Mouse (Mus musculus) stomach, postnatal 0 days (tissue): ENCODE data around the gene Sertad1. TPM values are rescaled to one million over a fixed set of nuclear protein-coding genes. Genes with fewer than 3 reads are reported as not detected.
A peak's percentile ranks its signal among the peaks of the same experiment; 100 is the strongest.

Experiments
- ATAC-seq: fragments of 200-750 bp; cut with Nextera tagmentation; 2 replicates; pipeline ENCODE4 v1.8.0; 2017; ENCODE audit not compliant: low FRiP score, low TSS enrichment
- DNase-seq: peaks from one replicate; pipeline ENCODE4 v3.0.0-alpha.2; 2016; ENCODE audit warnings: low spot score
- H3K27ac ChIP-seq: fragments of 300-500 bp; sonication (generic); replicated peaks from 2 replicates; pipeline ENCODE4 v1.5.1; 2014; ENCODE audit warnings: mild to moderate bottlenecking, control low read depth
- H3K27me3 ChIP-seq: fragments of 300-500 bp; sonication (generic); 2 replicates; pipeline ENCODE4 v1.6.1; 2014; ENCODE audit warnings: low read length; ENCODE audit not compliant: control insufficient read depth, insufficient read depth
- H3K36me3 ChIP-seq: fragments of 300-500 bp; sonication (generic); 2 replicates; pipeline ENCODE4 v1.6.1; 2014; ENCODE audit warnings: low read length, mixed read lengths; ENCODE audit not compliant: control insufficient read depth, insufficient read depth
- H3K4me1 ChIP-seq: fragments of 300-500 bp; sonication (generic); replicated peaks from 2 replicates; pipeline ENCODE4 v1.6.1; 2014; ENCODE audit warnings: antibody characterized with exemption; ENCODE audit not compliant: control insufficient read depth, insufficient read depth
- H3K4me2 ChIP-seq: fragments of 300-500 bp; sonication (generic); replicated peaks from 2 replicates; pipeline ENCODE4 v1.6.1; 2014; ENCODE audit warnings: low read depth, mild to moderate bottlenecking, control low read depth, moderate library complexity
- H3K4me3 ChIP-seq: fragments of 300-500 bp; sonication (generic); 2 replicates; pipeline ENCODE4 v1.5.1; 2014; ENCODE audit warnings: low read depth, low read length, control low read depth
- H3K9ac ChIP-seq: fragments of 300-500 bp; sonication (generic); 2 replicates; pipeline ENCODE4 v1.6.1; 2014; ENCODE audit warnings: mild to moderate bottlenecking, low read length, control low read depth, mixed read lengths
- H3K9me3 ChIP-seq: fragments of 300-500 bp; sonication (generic); 2 replicates; pipeline ENCODE4 v1.6.1; 2016; ENCODE audit warnings: low read length; ENCODE audit not compliant: control insufficient read depth
- CTCF ChIP-seq: IDR thresholded peaks from 2 replicates; pipeline ENCODE4 v1.5.1; 2016; ENCODE audit warnings: antibody characterized with exemption, low read depth, mild to moderate bottlenecking, moderate library complexity
- EP300 ChIP-seq: optimal IDR thresholded peaks from 2 replicates; pipeline ENCODE3; 2016; ENCODE audit warnings: antibody characterized with exemption
- WGBS: fragments of 180-500 bp; shearing (Covaris S2); extraction: QIAGEN DNeasy Blood & Tissue Kit; methylation state at CpG from one replicate; pipeline ENCODE4 v1.1.7; 2014; 5-methylcytosine and 5-hydroxymethylcytosine counted together
- polyA plus RNA-seq: library from polyadenylated mRNA; unstranded; fragments of >200 nt; fragmentation: Nextera tagmentation; extraction: Ambion mirVana; gene quantifications from 2 replicates; pipeline ENCODE4 v1.2.1, GENCODE M21; 2015

The Sertad1 gene
- polyA plus RNA-seq, 1 experiment from 2014 or later: 53.0 TPM

GRCm38 (mm10) chr7:27475596-27475995, 11.1 kb upstream of the Sertad1 start:
- Histone ChIP-seq H3K4me2 (no peak overlapping the region), H3K36me3 (peaks cover 4% of the 10 kb centered on the region; the same call in 1 of the 2 replicates), H3K27me3 (no peaks in the 10 kb centered on the region), H3K9ac (no peak overlapping the region), H3K27ac (no peak overlapping the region), H3K9me3 (no peaks in the 10 kb centered on the region), H3K4me3 (no peak overlapping the region), H3K4me1 (no peaks in the 10 kb centered on the region)
- ATAC-seq (no peak), DNase-seq (no peak)
- 95% methylated on average over 2 of the region's 2 CpGs for WGBS
- TF ChIP-seq EP300 (no peak), CTCF (no peak)

DNA sequence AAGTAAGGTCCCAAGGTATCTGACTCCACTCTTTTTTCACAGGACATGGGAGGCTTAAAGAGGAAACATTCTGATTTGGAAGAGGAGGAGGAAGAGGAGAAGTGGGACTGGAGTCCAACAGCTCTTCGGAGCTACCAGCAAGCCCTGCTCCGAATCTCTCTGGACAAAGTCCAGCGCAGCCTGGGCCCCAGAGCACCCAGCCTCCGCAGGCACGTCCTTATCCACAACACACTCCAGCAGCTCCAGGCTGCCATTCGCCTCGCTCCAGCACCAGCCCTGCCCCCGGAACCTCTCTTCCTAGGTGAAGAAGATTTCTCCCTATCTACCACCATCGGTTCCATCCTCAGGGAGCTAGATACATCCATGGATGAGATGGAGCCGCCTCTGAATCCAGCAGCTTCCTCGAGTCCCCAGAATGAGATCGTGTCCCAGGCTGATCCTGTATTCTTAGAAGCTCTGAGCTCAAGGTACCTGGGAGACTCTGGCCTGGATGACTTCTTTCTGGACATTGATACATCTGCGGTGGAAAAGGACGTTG, 10.5 kb upstream of the Sertad1 start:
- Histone ChIP-seq H3K4me1 (no peaks in the 10 kb centered on the region), H3K27ac (0 out of 2 replicates have a peak overlapping the region, but pooled peaks have one; percentile 9), H3K9ac (no peak overlapping the region), H3K4me3 (no peak overlapping the region), H3K27me3 (no peaks in the 10 kb centered on the region), H3K36me3 (peaks cover 4% of the 10 kb centered on the region; the same call in 1 of the 2 replicates), H3K4me2 (no peak overlapping the region), H3K9me3 (no peaks in the 10 kb centered on the region)
- peak; percentile 51 for DNase-seq
- no peak for ATAC-seq
- no peak for TF ChIP-seq CTCF
- no peak for TF ChIP-seq EP300
- WGBS: 85% methylated on average over 14 of the region's 14 CpGs

GRCm38 (mm10) chr7:27478561-27478960, 8.1 kb upstream of the Sertad1 start:
- Histone ChIP-seq H3K9ac (no peak overlapping the region), H3K4me3 (no peak overlapping the region), H3K36me3 (peaks cover 4% of the 10 kb centered on the region; the same call in 1 of the 2 replicates), H3K27me3 (no peaks in the 10 kb centered on the region), H3K4me1 (no peaks in the 10 kb centered on the region), H3K4me2 (no peak overlapping the region), H3K27ac (no peak overlapping the region), H3K9me3 (no peaks in the 10 kb centered on the region)
- DNase-seq (no peak), ATAC-seq (no peak)
- TF ChIP-seq CTCF (peak; percentile 11; the same call in 1 of the 2 replicates), EP300 (no peak)
- WGBS: 63% methylated on average over 7 of the region's 7 CpGs

GRCm38 (mm10) chr7:27479750-27480149, 7.0 kb upstream of the Sertad1 start:
- no peaks in the 10 kb centered on the region for H3K4me1 ChIP-seq
- peaks cover 4% of the 10 kb centered on the region; the same call in 1 of the 2 replicates for H3K36me3 ChIP-seq
- DNase-seq (no peak), ATAC-seq (no peak)
- H3K9ac ChIP-seq: no peak overlapping the region
- no peak overlapping the region; the same call in 1 of the 2 replicates for H3K4me2 ChIP-seq
- no peak for TF ChIP-seq CTCF
- TF ChIP-seq EP300: no peak
- no peak overlapping the region for H3K4me3 ChIP-seq
- peak overlapping the region; percentile 79 for H3K27ac ChIP-seq
- no peaks in the 10 kb centered on the region for H3K9me3 ChIP-seq
- no peaks in the 10 kb centered on the region for H3K27me3 ChIP-seq
- WGBS: 24% methylated on average over 1 of the region's 1 CpGs

DNA sequence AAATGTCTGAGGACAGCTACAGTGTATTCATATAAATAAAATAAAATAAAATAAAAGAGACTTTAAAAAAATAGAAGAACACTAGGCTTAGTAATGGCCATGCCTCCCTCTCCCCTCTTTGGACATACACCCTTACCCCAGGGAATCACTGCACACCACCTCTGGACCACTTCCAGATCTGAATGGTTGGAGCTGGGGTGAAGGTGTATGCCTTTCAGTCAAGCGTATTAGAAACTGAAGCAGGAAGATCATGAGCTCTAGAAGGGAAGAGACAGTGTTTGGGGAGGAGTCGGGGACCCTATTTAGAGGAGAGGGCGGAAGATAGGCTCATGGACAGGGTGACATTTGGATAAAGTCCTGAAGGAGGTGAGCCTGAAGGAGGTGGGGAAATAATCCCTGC, 6.2 kb upstream of the Sertad1 start:
- Histone ChIP-seq H3K27ac (peak overlapping the region; percentile 79), H3K9ac (no peak overlapping the region), H3K9me3 (no peaks in the 10 kb centered on the region), H3K36me3 (peaks cover 4% of the 10 kb centered on the region; the same call in 1 of the 2 replicates), H3K27me3 (no peaks in the 10 kb centered on the region), H3K4me2 (peak overlapping the region; percentile 57), H3K4me1 (no peaks in the 10 kb centered on the region), H3K4me3 (peak overlapping the region; percentile 33; the same call in 1 of the 2 replicates)
- 50% methylated on average over 3 of the region's 3 CpGs for WGBS
- DNase-seq (no peak), ATAC-seq (no peak)
- TF ChIP-seq EP300 (no peak), CTCF (no peak)

DNA sequence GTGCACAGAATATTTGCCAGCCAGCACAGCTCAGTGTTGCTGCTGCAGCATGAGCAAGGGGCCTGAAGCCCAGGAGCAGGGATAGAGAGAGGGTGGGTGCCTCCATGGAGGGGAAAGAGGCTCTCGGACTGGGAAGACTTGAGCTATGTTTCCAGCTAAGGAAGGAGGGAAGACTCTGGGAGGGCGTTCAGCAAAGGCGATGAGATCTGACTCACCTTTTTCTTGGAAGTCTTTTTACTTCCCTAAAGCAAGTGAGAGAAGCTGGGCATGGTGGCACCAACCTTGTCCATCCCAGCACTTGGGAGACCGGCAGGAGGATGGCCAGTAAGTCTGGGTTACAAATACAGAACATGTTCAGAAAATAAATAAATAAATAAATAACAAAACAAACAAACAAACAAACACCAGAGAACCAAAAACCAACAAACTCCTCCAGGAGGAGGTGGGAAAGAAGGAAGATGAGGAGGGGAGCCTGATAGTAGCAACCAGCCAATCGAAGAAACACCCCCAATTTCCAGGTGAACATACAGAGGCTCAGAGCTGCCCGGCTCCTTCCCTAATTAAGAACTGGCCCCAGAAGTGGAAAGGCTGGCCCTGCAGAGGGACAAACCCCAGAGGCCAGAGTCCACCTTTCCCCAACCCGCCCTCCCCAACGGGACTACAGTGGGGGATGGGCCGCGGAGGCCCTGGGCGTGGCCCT, 5.6 kb upstream of the Sertad1 start:
- no peak for TF ChIP-seq CTCF
- TF ChIP-seq EP300: peak; percentile 8
- Histone ChIP-seq H3K36me3 (peaks cover 4% of the 10 kb centered on the region; the same call in 1 of the 2 replicates), H3K9ac (peak overlapping the region; percentile 2), H3K9me3 (no peaks in the 10 kb centered on the region), H3K27ac (peak overlapping the region; percentile 79), H3K4me1 (no peaks in the 10 kb centered on the region), H3K4me3 (peak overlapping the region; percentile 33), H3K4me2 (peak overlapping the region; percentile 57), H3K27me3 (no peaks in the 10 kb centered on the region)
- ATAC-seq (peak; percentile 38), DNase-seq (peak; percentile 45)
- WGBS: 4% methylated on average over 11 of the region's 11 CpGs
